ENCODE assay signal across 32 mouse cellular contexts in the genomic region with DNA sequence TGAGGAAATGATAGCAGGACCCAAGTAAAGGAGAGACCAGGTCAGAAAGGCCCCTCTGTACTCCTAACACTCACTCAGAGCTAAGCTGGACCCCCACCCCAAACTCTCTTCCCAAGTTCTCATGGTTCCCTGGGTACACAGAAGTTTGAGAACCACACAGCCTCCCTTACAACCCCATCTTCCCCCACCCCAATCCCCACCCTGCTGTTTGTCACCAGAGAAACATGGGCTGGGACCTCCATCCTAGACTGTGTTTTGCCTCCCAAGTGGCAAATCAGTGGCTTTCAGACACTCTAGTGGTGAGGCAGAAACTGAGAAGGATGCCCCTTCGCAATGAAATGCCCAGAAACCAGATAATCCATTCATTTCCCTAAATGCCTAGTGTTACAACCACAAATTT.
"Had no signal": no experiment of that assay in that cellular context is flagged by ENCODE, and none has a peak within 500 bp of the region (broad histone marks: within the 10 kb centered on the region; RNA-seq: fewer than 3 reads in every experiment).

No protein-coding gene starts in this region.

- H3K4me3 ChIP-seq: left cerebral cortex, adult 2 months; limb, embryonic 10.5 days; limb, embryonic 12.5 days; limb, embryonic 13.5 days; limb, embryonic 15.5 days; liver, embryonic 12.5 days; liver, embryonic 13.5 days; liver, embryonic 15.5 days; lung, embryonic 15.5 days; megakaryocyte, embryonic 14.5 days; midbrain, embryonic 10.5 days; midbrain, embryonic 12.5 days; midbrain, embryonic 13.5 days; midbrain, embryonic 15.5 days; myocyte; neural tube, embryonic 12.5 days had no signal

- H3K9ac ChIP-seq: limb, embryonic 12.5 days; limb, embryonic 13.5 days; limb, embryonic 15.5 days; liver, embryonic 12.5 days; liver, embryonic 13.5 days; liver, embryonic 14.5 days; liver, embryonic 15.5 days; liver, postnatal 0 days; lung, embryonic 14.5 days; lung, embryonic 15.5 days; midbrain, embryonic 12.5 days; midbrain, embryonic 13.5 days; midbrain, embryonic 15.5 days; neural tube, embryonic 12.5 days had no signal

- H3K27me3 ChIP-seq: limb, embryonic 12.5 days; limb, embryonic 13.5 days; limb, embryonic 15.5 days; liver, embryonic 12.5 days; liver, embryonic 13.5 days; liver, embryonic 15.5 days; lung, embryonic 15.5 days; megakaryocyte, embryonic 14.5 days; midbrain, embryonic 12.5 days; midbrain, embryonic 13.5 days; midbrain, embryonic 15.5 days; neural tube, embryonic 12.5 days had no signal

- H3K4me2 ChIP-seq: limb, embryonic 12.5 days; limb, embryonic 13.5 days; limb, embryonic 15.5 days; liver, embryonic 11.5 days; liver, embryonic 12.5 days; liver, embryonic 13.5 days; liver, embryonic 15.5 days; lung, embryonic 14.5 days; lung, embryonic 15.5 days; midbrain, embryonic 12.5 days; midbrain, embryonic 13.5 days; midbrain, embryonic 15.5 days; neural tube, embryonic 12.5 days had no signal

- ATAC-seq: liver, embryonic 12.5 days; liver, postnatal 0 days; lung, postnatal 0 days; midbrain, embryonic 13.5 days; midbrain, embryonic 15.5 days; midbrain, embryonic 16.5 days had no signal

- H3K9me3 ChIP-seq: limb, embryonic 10.5 days; limb, embryonic 12.5 days; limb, embryonic 13.5 days; limb, embryonic 15.5 days; liver, embryonic 12.5 days; liver, embryonic 13.5 days; liver, embryonic 15.5 days; lung, embryonic 15.5 days; megakaryocyte, embryonic 14.5 days; midbrain, embryonic 10.5 days; midbrain, embryonic 12.5 days; midbrain, embryonic 13.5 days; midbrain, embryonic 15.5 days; neural tube, embryonic 12.5 days had no signal

- H3K36me3 ChIP-seq: midbrain, embryonic 15.5 days had no signal

- DNase-seq: left cerebral cortex, postnatal 4 days; liver; liver, embryonic 13.5 days; liver, postnatal 0 days; lung, adult 18-20 months; lung, adult 2 months; lung, embryonic 14.5 days; lung, postnatal 10 days; lung, postnatal 14 days; lung, postnatal 36 days; lung, postnatal 4 days; midbrain, embryonic 14.5 days had no signal

- H3K27ac ChIP-seq: left cerebral cortex, adult 2 months; limb, embryonic 10.5 days; limb, embryonic 12.5 days; limb, embryonic 13.5 days; limb, embryonic 15.5 days; liver, embryonic 12.5 days; liver, embryonic 13.5 days; liver, embryonic 14.5 days; liver, embryonic 15.5 days; lung, embryonic 15.5 days; macrophage; midbrain, embryonic 10.5 days; midbrain, embryonic 12.5 days; midbrain, embryonic 13.5 days; midbrain, embryonic 15.5 days; neural tube, embryonic 12.5 days had no signal

- H3K4me1 ChIP-seq: limb, embryonic 10.5 days; limb, embryonic 15.5 days; liver, embryonic 15.5 days had no signal
